Mouse (Mus musculus) embryonic facial prominence, embryonic 13.5 days (tissue): ENCODE results near the gene Tshz2. TPM values are rescaled to one million over a fixed set of nuclear protein-coding genes. Genes with fewer than 3 reads are reported as not detected.

ENCODE experiments used
- ATAC-seq: fragments of 200-750 bp; cut with Nextera tagmentation; 2 replicates; pipeline ENCODE4 v1.8.0; 2017; ENCODE audit warnings: low read depth; ENCODE audit not compliant: insufficient number of reproducible peaks, insufficient read depth, low FRiP score, low TSS enrichment
- H3K27ac ChIP-seq: fragments of 300-500 bp; sonication (generic); 2 replicates; pipeline ENCODE4 v1.5.1; 2015; ENCODE audit warnings: moderate library complexity, mild to moderate bottlenecking, inconsistent platforms
- H3K27me3 ChIP-seq: fragments of 300-500 bp; sonication (generic); 2 replicates; pipeline ENCODE4 v1.6.1; 2015; ENCODE audit warnings: mild to moderate bottlenecking, inconsistent platforms
- H3K36me3 ChIP-seq: fragments of 300-500 bp; sonication (generic); 2 replicates; pipeline ENCODE4 v1.6.1; 2015; ENCODE audit warnings: mild to moderate bottlenecking, inconsistent platforms
- H3K4me1 ChIP-seq: fragments of 300-500 bp; sonication (generic); 2 replicates; pipeline ENCODE4 v1.6.1; 2015; ENCODE audit warnings: inconsistent platforms
- H3K4me2 ChIP-seq: fragments of 300-500 bp; sonication (generic); 2 replicates; pipeline ENCODE4 v1.6.1; 2015; ENCODE audit warnings: moderate library complexity, mild to moderate bottlenecking, inconsistent platforms
- H3K4me3 ChIP-seq: fragments of 300-500 bp; sonication (generic); 2 replicates; pipeline ENCODE4 v1.5.1; 2015; ENCODE audit warnings: mild to moderate bottlenecking, inconsistent platforms
- H3K9ac ChIP-seq: fragments of 300-500 bp; sonication (generic); 2 replicates; pipeline ENCODE4 v1.6.1; 2015; ENCODE audit warnings: mild to moderate bottlenecking, inconsistent platforms
- H3K9me3 ChIP-seq: fragments of 300-500 bp; sonication (generic); 2 replicates; pipeline ENCODE4 v1.6.1; 2016; ENCODE audit warnings: inconsistent platforms
- WGBS: fragments of 180-500 bp; shearing (Covaris S2); methylation state at CpG from one replicate; pipeline ENCODE4 v1.1.7; 2015; ENCODE audit warnings: mixed read lengths; 5-methylcytosine and 5-hydroxymethylcytosine counted together
- polyA plus RNA-seq: library from polyadenylated mRNA; unstranded; fragments of >200 nt; fragmentation: Nextera tagmentation; extraction: Ambion mirVana; gene quantifications from 2 replicates; pipeline ENCODE4 v1.2.1, GENCODE M21; 2015

Tshz2 gene
- polyA plus RNA-seq, 1 experiment from 2014 or later, result 10.2 TPM

- H3K9ac ChIP-seq, result no peak overlapping the region
- no peaks in the 10 kb centered on the region for H3K4me1 ChIP-seq
- H3K27me3 ChIP-seq, result no peaks in the 10 kb centered on the region
- 0 out of 2 replicates have a peak, but pooled peaks cover 4% of the 10 kb centered on the region for H3K9me3 ChIP-seq
- no peak overlapping the region for H3K4me3 ChIP-seq
- 82% methylated on average over 3 of the region's 3 CpGs for WGBS
- no peak overlapping the region for H3K27ac ChIP-seq
- H3K4me2 ChIP-seq, result no peak overlapping the region
- ATAC-seq, result no peak
- H3K36me3 ChIP-seq, result no peaks in the 10 kb centered on the region
Measured at GRCm38 (mm10) chr2:170062378-170062777, 429.6 kb downstream of the Tshz2 start.

- Histone ChIP-seq H3K4me2 (no peak overlapping the region), H3K4me3 (no peak overlapping the region), H3K4me1 (peaks cover 13% of the 10 kb centered on the region; the same call in 1 of the 2 replicates), H3K36me3 (no peaks in the 10 kb centered on the region), H3K9ac (no peak overlapping the region), H3K9me3 (no peaks in the 10 kb centered on the region), H3K27ac (no peak overlapping the region), H3K27me3 (no peaks in the 10 kb centered on the region)
- ATAC-seq, result no peak
- 92% methylated on average over 5 of the region's 5 CpGs for WGBS
Measured at GRCm38 (mm10) chr2:170069976-170070375, 437.2 kb downstream of the Tshz2 start.

- peak overlapping the region; percentile 41 for H3K4me2 ChIP-seq
- no peaks in the 10 kb centered on the region for H3K36me3 ChIP-seq
- whole genome bisulfite sequencing, result 43% methylated on average over 15 of the region's 15 CpGs
- no peak overlapping the region; the same call in 1 of the 2 replicates for H3K27ac ChIP-seq
- H3K27me3 ChIP-seq, result no peaks in the 10 kb centered on the region
- no peak overlapping the region for H3K4me3 ChIP-seq
- peaks cover 13% of the 10 kb centered on the region; the same call in 1 of the 2 replicates for H3K4me1 ChIP-seq
- H3K9me3 ChIP-seq, result no peaks in the 10 kb centered on the region
- no peak for ATAC-seq
- no peak overlapping the region for H3K9ac ChIP-seq
Measured at GRCm38 (mm10) chr2:170070641-170071241, 437.9 kb downstream of the Tshz2 start.

- Histone ChIP-seq H3K4me2 (no peak overlapping the region), H3K9me3 (no peaks in the 10 kb centered on the region), H3K27ac (no peak overlapping the region), H3K9ac (no peak overlapping the region), H3K27me3 (no peaks in the 10 kb centered on the region), H3K36me3 (no peaks in the 10 kb centered on the region), H3K4me1 (peaks cover 29% of the 10 kb centered on the region), H3K4me3 (no peak overlapping the region)
- WGBS, result 31% methylated on average over 6 of the region's 6 CpGs
- no peak for ATAC-seq
Measured at GRCm38 (mm10) chr2:170076941-170077490, 444.2 kb downstream of the Tshz2 start.

GRCm38 (mm10) chr2:170078041-170078440, 445.2 kb downstream of the Tshz2 start:
- Histone ChIP-seq H3K9ac (no peak overlapping the region), H3K9me3 (no peaks in the 10 kb centered on the region), H3K4me3 (no peak overlapping the region), H3K27me3 (no peaks in the 10 kb centered on the region), H3K36me3 (no peaks in the 10 kb centered on the region), H3K4me2 (no peak overlapping the region), H3K27ac (no peak overlapping the region), H3K4me1 (peaks cover 29% of the 10 kb centered on the region)
- WGBS, result 54% methylated on average over 10 of the region's 10 CpGs
- ATAC-seq, result no peak

- Histone ChIP-seq H3K4me1 (peaks cover 28% of the 10 kb centered on the region), H3K4me3 (no peak overlapping the region), H3K4me2 (no peak overlapping the region), H3K36me3 (no peaks in the 10 kb centered on the region), H3K9me3 (no peaks in the 10 kb centered on the region), H3K27me3 (no peaks in the 10 kb centered on the region), H3K27ac (no peak overlapping the region), H3K9ac (no peak overlapping the region)
- no peak for ATAC-seq
- WGBS, result 37% methylated on average over 15 of the region's 15 CpGs
Measured at GRCm38 (mm10) chr2:170078442-170079017, 445.7 kb downstream of the Tshz2 start.

- Histone ChIP-seq H3K27me3 (no peaks in the 10 kb centered on the region), H3K4me3 (no peak overlapping the region), H3K27ac (no peak overlapping the region), H3K4me2 (no peak overlapping the region), H3K9ac (no peak overlapping the region), H3K9me3 (no peaks in the 10 kb centered on the region), H3K36me3 (no peaks in the 10 kb centered on the region), H3K4me1 (no peaks in the 10 kb centered on the region)
- WGBS, result 75% methylated on average over 10 of the region's 10 CpGs
- ATAC-seq, result no peak
Measured at GRCm38 (mm10) chr2:170091563-170092443, 459.0 kb downstream of the Tshz2 start.

- H3K4me2 ChIP-seq, result no peak overlapping the region
- WGBS, result 88% methylated on average over 17 of the region's 17 CpGs
- H3K27ac ChIP-seq, result no peak overlapping the region
- H3K9ac ChIP-seq, result no peak overlapping the region
- no peaks in the 10 kb centered on the region for H3K9me3 ChIP-seq
- ATAC-seq, result no peak
- no peaks in the 10 kb centered on the region for H3K27me3 ChIP-seq
- H3K36me3 ChIP-seq, result no peaks in the 10 kb centered on the region
- H3K4me1 ChIP-seq, result no peaks in the 10 kb centered on the region
- no peak overlapping the region for H3K4me3 ChIP-seq
Measured at GRCm38 (mm10) chr2:170094220-170094619, 461.4 kb downstream of the Tshz2 start.

- H3K4me1 ChIP-seq, result no peaks in the 10 kb centered on the region
- no peak overlapping the region for H3K9ac ChIP-seq
- no peak for ATAC-seq
- H3K27me3 ChIP-seq, result no peaks in the 10 kb centered on the region
- no peaks in the 10 kb centered on the region for H3K36me3 ChIP-seq
- H3K4me2 ChIP-seq, result no peak overlapping the region
- no peak overlapping the region for H3K27ac ChIP-seq
- H3K4me3 ChIP-seq, result no peak overlapping the region
- H3K9me3 ChIP-seq, result no peaks in the 10 kb centered on the region
- 85% methylated on average over 9 of the region's 9 CpGs for WGBS
Measured at GRCm38 (mm10) chr2:170094871-170095270, 462.1 kb downstream of the Tshz2 start.

- no peaks in the 10 kb centered on the region for H3K9me3 ChIP-seq
- no peak overlapping the region for H3K4me2 ChIP-seq
- H3K36me3 ChIP-seq, result no peaks in the 10 kb centered on the region
- H3K9ac ChIP-seq, result no peak overlapping the region
- no peak overlapping the region for H3K27ac ChIP-seq
- 4% methylated on average over 12 of the region's 12 CpGs for WGBS
- peaks cover 6% of the 10 kb centered on the region; the same call in 1 of the 2 replicates for H3K4me1 ChIP-seq
- no peak for ATAC-seq
- no peak overlapping the region for H3K4me3 ChIP-seq
- no peaks in the 10 kb centered on the region for H3K27me3 ChIP-seq
Measured at GRCm38 (mm10) chr2:170101132-170101531, 468.3 kb downstream of the Tshz2 start.

GRCm38 (mm10) chr2:170101932-170102331, 469.1 kb downstream of the Tshz2 start:
- H3K4me2 ChIP-seq, result no peak overlapping the region
- no peak overlapping the region for H3K9ac ChIP-seq
- WGBS, result 65% methylated on average over 7 of the region's 7 CpGs
- no peaks in the 10 kb centered on the region for H3K27me3 ChIP-seq
- H3K36me3 ChIP-seq, result peaks cover 2% of the 10 kb centered on the region
- no peak overlapping the region for H3K4me3 ChIP-seq
- no peaks in the 10 kb centered on the region for H3K9me3 ChIP-seq
- peaks cover 10% of the 10 kb centered on the region; the same call in 1 of the 2 replicates for H3K4me1 ChIP-seq
- ATAC-seq, result no peak
- no peak overlapping the region for H3K27ac ChIP-seq
